Mouse (Mus musculus) T-cell, adult 2 months (primary cell): Measurements from ENCODE around the gene Cyth1.

Experiments used
- DNase-seq: peaks from one replicate; pipeline ENCODE4 v3.0.0; 2022; ENCODE audit warnings: low spot score

Cyth1 gene

DNA sequence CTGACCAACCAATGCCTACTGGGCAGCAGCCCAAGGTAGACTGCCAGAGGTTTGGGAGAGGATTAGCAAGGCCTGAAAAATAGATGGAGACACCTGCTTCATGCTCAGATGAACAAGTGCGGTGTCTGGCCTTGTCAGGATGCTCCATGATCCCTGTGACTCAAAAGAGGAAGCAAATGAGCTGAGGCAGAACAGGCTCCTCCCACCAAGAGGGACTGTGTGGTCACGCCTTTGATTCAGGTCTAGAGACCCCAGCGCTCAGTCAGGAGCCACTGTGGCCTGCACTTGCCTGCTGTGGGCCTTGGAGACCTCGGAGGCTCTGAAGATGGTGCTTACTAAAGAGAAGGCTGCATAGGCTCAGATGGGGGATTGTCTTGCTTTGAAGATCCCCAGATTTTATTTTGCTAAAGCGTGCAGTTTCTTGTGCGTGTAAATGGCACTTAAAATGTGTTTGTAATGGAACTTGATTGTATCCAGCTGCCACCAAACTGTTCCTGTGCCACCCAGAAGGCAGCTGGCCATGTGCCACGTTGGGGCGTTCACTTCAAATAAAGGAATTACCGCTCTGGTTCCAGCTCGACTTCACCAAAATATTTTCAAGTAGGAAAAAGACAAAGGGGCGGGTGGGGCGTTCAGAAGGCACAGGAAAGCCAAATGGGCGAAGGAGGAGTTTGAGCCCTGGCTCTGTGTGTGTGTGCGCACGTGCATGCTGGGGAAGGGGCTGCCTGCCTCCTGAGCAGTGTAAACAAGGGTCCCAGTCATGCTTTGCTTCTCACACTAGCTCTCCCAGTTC, 6.0 kb upstream of the Cyth1 start:
- DNase-seq: no peak

DNA sequence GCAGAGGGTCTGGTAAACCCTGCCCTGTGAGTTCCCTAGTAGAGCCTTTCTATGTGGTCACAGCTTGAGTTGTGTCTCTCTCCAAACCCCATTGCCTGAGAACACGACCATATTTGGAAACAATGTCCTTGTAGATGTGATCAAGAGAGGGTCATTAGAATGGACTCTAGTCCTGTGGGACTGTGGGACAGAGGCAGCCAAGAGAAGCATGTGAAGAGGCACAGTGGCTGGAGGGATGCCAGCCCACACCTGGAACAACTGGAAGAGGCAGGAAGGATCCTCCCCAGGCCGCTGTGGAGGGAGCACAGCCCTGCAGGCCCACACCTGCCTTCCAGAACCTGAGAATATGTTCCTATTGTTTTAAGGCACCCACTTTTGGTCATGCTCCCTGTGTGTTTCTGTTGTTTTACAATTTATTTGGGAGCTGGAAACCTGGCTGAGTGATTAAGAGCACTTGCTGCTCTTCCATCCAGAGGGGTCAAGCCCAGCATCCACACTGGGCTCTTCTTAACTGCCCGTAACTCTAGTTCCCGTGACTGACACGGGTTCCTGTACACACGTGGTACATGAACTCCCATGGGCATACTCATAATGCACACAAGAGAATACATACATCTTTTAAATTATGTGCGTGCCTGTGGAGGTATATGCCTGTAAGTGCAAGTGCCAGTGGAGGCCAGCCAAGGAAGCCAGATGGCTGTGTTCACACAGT, 5.2 kb upstream of the Cyth1 start:
- DNase-seq: no peak

DNA sequence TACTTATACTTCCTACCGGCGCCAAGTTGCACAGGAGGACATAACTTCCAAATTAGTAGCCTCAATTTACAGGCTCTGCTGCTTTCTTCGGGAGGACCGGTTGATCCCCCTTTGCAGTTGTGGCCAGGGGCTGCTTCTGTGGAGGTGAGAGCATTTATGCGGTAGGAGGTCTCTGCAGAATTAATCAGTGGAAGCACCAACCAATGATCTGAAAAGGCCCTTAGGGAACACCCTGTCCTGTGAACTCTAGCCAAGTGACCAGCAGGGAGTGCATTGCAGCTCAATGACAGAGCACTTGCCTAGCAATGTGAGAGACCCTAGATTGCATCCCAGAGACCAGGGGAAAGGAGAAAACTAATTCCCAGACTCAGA, 606 bp upstream of the Cyth1 start:
- DNase-seq: no peak

GRCm38 (mm10) chr11:118247359-118248095, 865 bp downstream of the Cyth1 start:
- peak; percentile 42 for DNase-seq

DNA sequence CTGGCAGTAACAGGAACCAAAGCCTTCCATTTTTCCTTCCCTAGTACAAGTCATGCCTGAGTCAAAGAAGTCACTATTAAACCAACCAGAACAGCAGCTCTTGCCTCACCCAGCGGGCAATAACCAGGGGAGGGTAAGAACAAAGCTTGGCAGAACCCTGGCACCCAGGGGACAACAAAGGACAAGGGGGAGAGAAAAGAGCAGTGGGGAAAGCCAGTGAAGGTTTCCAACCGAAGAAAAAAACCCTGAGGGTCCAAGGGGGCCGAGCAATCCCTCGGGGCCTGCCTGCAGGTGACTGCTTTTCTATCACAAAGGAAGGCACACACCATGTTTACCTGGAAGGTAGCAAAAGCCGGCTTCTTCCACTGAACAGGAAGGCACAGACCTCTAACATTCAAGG, 1.7 kb downstream of the Cyth1 start:
- no peak for DNase-seq

DNA sequence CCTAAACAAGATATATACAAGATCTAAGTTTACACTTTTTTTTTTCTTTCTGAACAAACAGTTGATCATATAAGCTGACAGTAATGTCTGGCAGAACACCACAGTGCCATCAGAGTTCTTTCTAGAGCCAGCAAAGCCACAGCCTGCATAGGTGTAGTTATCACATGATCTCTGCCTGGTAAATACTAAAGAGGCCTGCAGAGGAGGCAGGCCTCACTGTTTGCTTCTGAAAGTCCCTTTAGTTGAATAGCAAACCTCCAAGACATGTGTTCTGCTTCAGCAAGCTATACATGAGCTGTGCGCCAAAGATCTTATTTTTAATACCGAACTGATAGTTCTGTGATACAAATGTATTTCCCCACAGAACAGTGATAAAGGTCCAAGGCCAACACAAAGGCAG, 3.3 kb downstream of the Cyth1 start:
- DNase-seq: peak; percentile 73

GRCm38 (mm10) chr11:118243627-118244261, 4.6 kb downstream of the Cyth1 start:
- DNase-seq: no peak

- peak; percentile 53 for DNase-seq
Measured at GRCm38 (mm10) chr11:118242506-118242905, 5.9 kb downstream of the Cyth1 start.

DNA sequence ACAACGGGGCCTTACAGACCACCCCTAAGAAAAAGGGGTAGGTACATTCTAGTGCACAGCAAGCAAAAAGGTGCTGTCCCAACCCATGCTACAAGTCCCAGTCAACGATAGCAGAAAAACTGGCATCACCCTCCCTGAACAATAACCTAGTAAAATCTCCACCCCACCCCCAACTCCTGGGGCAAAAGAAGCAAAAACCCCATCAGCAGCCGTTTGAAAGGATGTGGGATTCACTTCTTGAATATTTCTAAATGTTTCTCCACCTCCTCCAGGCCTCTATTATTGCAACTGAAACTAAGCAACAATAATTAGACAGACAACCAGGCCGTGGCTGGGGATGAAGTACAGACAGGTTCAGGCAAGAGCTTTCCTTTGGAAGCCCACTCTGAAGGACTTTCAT, 8.0 kb downstream of the Cyth1 start:
- DNase-seq: peak; percentile 46

DNA sequence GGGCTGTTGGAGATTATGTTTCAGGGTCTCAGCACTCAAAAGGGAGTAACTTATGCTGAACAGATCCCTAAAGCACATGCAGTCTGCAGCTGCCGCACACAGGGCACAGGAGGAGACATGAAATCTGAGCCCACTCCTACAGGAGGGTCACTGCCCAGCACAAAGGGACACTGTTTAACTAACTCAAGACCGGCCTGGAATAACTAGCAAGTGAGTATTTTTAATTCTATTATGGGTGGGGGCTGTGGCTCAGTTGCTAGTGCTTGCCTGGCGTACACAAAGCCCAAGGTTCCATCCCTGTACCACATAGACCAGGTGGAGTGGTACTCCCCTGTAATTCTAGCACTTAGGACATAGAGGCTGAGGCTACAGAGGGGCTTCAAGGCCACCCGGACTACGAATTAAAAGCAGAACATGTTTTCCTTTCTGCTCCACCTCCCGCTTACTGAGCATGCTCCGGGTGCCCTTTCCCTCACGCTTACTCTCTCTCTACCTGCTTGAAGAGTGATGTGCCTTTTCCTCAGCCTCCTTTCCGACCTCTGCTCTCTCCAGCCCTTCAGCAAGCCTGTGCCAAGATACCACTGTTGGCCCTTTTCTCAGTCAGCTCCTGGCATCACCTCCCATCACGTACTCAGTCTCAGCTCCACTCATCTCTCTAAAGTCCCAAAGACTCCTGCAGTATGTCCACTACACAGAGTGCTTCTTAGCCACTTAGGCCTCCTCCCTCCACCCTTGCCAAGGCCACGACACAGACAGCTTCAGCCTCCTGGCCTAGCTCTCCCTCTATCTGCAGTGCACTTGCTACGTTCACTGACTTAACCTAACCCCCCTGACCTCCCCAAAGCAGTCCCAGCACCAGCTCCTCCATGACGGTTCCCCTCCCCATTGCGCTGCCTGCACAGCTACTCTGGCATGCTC, 8.9 kb downstream of the Cyth1 start:
- no peak for DNase-seq

- DNase-seq: peak; percentile 74
Measured at GRCm38 (mm10) chr11:118236520-118237190, 11.7 kb downstream of the Cyth1 start.

DNA sequence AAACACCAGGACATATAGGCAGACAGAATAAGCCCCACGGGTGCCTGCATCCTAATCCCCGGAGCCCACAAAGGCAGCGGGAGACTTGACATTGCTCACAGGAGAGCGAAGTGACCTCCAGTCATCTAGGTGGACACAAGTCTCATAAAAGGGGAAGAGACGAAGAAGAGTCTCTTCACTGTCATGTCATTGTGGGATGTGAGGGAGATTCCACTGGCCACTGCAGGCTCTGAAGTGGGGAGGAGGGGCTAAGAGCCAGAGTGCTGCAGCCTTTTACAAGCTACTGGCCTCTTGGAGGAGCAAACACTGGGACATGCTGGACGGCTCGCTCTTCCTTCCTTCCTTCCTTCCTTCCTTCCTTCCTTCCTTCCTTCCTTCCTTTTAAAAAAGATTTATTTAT, 13.5 kb downstream of the Cyth1 start:
- no peak for DNase-seq

GRCm38 (mm10) chr11:118234500-118234899, 13.9 kb downstream of the Cyth1 start:
- no peak for DNase-seq

GRCm38 (mm10) chr11:118233924-118234323, 14.5 kb downstream of the Cyth1 start:
- no peak for DNase-seq

DNA sequence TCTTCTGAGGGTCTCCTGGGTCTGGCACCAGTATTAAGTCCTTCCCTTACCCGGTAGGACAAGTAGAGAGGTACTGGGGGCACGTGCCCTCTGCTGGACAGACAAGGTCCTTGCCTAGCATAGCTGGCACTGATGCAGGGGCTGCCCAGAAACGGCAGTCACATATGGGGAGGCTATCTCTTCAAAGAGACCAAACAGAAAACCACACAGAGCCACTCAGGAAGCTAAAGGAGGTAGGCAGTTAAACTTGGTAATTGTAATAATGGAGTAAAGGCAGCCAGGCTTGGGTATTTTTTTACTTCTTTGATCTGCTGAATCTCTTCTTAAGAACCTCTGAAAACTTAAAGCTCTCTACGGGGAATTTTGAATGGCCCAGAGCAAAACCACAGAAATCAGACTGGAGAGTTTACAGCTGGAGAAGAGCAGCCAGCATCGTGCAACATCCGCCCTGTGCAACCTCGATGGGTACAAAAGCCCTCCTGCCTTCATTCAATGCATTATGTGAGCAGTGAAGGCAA, 16.0 kb downstream of the Cyth1 start:
- DNase-seq: peak; percentile 86

DNA sequence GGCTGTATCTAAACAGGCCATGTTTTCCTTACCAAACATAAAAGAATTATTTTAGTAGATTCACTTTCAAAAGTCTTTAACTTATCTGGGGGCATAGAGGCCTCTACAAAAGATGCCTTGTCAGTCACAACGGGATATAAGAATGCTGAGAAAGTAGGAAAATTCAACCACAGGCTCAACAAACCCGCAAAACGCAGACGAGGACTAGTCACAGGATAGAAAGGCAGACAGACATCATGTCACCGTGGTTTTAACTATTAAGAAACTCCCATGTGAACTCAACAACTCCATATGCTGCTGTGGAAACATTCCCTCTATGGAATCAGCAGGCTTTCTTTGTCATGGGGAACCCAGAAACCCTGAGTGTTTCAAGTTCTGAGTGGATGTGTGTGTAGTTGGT, 18.5 kb downstream of the Cyth1 start:
- no peak for DNase-seq

DNA sequence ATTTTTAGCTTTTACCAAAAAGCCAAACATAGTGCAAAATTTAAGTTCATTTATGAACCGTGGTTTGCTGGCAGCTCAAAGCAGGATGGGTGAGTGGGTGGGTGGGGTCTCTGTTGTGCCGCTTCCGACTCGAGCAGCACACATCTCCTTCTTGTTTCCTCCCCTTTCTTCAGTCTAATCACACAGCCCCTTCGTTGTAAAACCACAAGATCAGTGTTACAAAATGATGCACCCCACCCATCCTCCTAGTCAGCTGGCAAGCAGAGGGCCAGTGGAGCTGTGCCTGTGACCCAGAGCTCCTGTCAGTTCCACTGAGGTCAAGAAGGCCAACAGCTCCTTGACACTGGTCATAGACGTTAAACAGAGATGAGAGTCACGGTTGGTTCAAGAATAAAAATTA, 20.7 kb downstream of the Cyth1 start:
- DNase-seq: peak; percentile 72

- DNase-seq: no peak
Measured at GRCm38 (mm10) chr11:118226850-118227249, 21.5 kb downstream of the Cyth1 start.

DNA sequence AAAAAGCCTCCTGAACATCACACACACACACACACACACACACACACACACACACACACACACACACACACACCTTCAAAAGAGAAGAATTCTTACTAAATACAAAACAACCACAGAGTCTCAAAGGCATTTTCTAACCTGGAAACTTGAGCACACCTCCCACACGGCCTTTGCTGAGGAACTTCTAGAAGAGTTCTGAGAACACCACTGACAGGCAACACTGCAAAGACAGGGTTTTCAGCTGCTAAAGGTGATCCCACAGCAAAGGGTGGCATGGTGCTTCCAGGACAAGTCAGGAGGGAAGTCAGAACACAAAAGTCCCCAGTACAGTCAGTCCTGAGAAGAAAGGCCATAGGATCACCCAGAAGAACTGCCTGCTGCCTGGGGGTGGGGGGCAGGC, 22.5 kb downstream of the Cyth1 start:
- DNase-seq: peak; percentile 72

GRCm38 (mm10) chr11:118225056-118225836, 23.1 kb downstream of the Cyth1 start:
- no peak for DNase-seq
